Mouse (Mus musculus): ENCODE data around the gene Ift74.

The Ift74 gene

DNA sequence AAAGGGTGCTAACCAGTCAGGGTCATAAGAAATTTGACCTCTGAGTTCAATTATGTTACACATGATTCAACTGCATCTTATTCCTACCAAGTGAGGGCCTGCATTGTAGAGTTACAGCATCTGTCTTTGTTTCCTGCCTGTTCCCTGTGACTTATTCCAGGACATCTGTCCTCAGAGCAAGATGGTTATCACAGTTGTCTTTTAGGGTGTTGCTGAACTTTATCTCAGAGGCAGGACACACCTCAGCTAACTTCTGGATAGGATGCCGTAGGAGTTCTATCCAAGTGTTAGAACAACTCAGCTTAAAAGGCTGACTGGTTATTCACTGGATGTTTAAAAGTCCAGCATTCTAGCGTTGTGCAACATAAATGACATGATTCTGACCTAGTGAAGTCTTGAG, 77.9 kb downstream of the Ift74 start:
- no peak for DNase-seq (ENCODE audit: low spot score)

DNA sequence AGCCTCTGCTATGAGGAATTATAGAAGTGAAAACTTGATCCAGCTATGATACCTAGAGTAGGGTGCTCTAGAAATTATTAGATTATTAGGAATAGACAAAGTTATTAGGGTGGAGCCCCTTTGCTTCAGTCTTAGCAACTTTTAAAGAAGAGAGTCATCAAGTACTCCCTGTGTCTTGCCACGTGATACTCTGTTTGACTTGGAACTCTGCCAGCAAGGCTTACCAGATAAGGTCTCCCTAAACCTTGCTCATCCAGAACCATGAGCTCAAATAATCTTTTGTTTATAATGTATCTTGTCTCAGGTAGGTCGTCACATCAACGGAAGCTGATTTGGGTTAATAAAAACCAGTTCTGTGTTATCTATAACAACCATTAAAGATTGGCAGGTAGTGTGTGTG, 82.1 kb downstream of the Ift74 start:
- DNase-seq (ENCODE audit: low spot score): no peak

DNA sequence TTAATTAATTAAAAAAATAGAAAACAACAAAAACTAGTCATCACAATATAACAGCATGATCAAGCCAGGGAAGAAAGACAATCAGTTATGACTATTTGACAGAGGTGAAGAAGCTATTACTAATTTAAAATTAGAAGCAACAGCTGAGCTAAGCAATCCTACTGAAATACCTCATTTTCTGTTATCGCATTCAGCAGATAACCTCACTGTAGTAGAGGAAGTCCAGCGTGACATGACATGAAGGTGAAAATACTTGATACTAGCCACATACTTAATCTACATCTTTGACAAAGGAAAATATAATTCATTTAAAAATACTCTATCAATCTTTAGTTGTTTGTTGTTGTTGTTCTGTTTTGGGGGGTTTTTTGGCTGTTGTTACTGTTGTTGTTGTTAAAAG, 96.7 kb downstream of the Ift74 start:
- no peak for DNase-seq (ENCODE audit: low spot score)

DNA sequence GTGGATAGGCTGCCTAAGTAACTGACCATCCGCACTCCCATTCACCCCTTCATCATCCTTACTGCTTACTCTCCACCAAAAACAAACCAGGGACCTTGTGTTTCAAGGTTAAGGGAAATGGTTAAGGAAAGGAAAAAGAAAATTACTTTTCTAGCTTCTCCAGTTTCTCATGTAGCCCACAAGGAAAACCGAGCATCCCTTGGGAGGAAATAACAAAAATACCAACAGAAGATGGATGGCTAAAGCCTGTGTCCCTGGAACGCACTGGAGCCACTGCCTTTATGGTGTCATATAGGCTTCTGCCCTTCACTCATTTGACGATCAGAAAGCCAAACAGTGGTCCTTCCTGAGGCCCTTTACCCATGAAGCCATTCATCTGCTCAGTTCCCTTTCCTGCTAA, 97.1 kb downstream of the Ift74 start:
- DNase-seq (ENCODE audit: low spot score): peak; percentile 10

DNA sequence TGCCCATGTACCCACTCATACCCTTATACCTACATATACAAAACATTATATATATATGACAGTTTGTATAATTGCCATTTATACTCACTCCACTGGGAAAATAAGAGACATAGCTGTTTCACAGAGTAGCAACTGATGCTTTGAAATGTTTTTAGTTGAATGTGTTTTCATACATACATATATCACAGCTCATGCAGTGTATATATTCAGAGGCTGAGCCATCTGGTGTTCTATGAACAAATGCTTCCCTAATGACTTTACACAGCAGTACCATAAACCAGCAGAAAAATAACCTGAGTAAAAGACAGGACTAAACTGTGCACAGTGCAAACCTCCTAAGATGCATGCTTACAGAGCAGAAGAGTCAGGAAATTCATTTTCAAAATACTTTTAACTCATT, 99.5 kb downstream of the Ift74 start:
- DNase-seq (ENCODE audit: low spot score): no peak

DNA sequence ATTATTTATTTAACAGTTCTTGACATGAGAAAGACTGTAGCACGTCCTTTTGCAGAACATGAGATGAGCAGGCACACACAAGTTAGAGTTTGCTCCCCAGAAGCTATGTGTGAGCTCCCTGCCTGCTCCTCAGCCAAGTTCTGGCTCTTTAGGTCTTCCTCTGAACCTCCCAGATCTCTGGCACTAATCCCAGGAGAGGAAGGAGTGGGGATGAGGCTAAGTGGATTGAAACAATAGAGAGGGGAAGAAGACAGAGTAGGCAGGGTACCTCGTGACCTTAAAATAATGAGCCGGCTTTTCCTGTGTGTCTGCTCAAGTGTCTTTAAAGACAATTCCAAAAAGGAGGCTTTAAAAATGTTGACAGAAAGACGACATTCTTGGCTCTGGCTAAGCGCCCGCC, 100.9 kb downstream of the Ift74 start:
- DNase-seq (ENCODE audit: low spot score): no peak

DNA sequence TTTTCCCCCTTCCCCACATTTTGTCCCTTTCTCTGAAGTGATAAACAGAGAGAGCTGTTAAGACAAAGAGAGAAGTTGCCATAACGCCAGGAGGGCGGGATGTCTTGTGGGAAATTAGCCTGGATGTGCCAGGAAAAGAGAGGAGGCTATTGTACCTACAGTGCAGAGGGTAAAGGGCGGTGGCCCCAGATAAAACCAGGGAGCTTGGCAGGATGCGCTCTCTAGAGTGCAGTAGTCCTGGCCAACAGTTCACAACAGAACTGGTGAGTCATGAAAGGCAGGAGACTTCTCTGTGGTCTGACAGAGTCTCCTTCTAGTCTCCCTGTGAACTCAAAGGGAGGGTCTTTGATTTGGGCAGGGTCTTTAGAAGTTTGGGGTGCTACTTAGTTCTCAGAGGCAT, 111.5 kb downstream of the Ift74 start:
- no peak for DNase-seq (ENCODE audit: low spot score)

DNA sequence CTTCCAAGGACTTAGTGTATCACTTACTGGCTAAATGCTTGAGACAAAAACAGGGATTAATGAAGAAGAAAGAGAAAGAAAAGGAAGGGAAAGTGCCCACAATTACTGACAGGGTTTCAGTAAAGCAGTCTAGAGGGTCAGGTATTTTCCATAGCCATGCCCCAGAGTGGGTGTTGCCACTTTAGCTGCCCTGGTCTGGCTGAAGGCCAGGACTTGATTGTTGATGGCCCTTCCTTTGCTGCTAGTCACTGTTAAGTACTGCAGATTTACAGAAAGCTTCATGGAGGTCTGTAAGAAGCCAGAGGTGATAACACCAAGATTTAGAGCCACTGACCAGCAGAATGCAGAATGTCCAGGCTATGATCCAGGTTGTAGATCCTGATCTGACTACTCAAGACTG, 118.4 kb downstream of the Ift74 start:
- no peak for DNase-seq (ENCODE audit: low spot score)

DNA sequence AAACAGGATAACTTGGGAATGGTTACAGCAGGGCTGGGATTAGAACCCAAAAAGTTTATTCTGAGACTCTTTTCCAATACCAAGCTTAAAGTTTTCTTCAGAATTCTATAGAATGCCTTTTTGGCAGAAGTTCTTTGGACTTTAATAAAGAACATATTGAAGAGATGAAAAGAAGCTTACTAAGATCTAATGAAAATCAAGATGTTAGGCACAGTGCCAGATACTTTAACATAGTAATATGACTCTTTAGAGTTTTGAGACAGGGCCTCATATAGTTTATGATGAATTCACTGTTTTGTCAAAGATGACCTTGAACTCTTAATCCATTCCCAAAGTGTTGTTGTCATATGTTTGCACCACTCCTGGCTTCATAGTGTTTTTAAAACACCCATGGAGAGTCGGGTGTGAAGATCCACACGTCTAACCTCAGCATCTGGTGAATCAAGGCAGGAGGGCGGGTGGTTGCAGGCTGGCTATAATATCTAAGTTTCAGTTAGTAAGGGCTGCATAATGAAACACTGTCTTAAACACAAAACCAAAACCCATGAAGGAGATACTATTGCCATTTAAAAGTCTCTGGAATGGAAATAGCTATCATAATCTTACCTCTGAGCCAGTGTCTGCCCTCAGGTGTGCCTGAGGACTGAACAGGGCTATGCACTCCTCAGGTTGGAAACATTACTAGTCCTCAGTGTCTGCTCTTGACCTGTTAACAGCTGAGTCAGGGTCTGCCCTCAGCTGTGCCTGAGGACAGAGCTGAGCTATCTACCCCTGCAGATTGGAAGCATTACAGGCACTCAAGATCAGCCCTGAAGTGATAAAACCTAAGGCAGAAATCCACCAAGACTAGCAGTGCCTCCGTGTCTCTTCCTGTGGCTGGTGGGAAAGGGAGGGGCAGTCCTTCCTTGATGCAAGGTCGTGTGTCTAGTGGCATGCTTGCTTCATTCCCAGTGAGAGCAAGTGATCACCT, 123.3 kb downstream of the Ift74 start:
- DNase-seq (ENCODE audit: low spot score): no peak

DNA sequence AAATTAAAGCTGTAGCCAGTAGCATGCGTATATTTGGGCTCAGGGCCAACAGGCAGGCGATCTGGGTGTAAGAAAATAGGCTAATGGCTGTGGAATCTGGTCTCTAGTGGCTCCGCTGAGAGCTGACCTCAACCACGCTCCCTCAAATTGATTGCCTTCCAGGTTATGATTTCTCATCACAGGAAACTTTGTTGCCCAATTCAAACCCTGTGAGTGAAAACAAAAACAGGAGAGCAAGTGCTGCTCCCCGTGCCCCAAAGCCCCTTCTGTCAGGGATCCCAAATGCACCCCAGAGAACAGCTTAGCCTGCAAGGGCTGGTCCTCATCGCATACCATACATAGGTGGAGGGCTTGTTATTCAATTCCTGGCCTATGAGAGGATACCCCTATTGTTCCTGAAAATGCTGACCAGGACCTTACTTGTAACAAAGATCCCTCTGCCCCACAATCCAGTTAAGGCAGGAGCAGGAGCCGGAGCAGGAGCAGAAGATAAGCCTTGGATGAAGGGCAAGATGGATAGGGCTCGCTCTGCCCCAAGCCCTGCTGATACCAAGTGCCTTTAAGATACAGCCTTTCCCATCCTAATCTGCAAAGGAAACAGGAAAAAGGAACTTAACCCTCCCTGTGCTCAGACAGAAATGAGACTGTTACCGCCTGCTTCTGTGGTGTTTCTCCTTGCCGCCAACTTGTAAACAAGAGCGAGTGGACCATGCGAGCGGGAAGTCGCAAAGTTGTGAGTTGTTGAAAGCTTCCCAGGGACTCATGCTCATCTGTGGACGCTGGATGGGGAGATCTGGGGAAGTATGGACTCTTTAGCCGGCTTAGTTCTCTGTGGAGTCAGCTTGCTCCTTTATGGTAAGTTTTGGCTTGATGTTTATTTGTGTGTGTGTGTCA, 124.8 kb downstream of the Ift74 start, which contains the start of gene Tek:
Gene Tek (plus strand): TSS at position 452 of the 894 bp plus-strand sequence.
- DNase-seq (ENCODE audit: low spot score): no peak

DNA sequence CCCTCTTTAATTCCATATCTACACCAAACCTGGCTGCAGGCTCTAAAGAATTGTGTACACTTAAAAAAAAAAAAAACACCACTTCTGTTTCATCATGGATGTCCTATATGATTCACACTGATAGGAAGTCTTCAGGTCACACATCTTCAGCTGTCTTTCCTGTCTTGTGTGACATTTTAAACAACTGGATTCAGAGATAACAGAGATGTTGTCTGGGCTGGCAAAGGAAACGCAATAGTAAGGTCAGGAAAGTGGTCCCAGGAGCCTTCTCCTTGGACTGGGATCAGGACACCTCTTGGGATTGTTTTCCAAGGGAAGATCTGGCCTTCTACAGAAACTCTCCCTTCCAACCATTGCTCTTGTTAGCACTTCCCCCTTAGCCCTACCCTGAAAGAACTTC, 127.5 kb downstream of the Ift74 start:
- no peak for DNase-seq (ENCODE audit: low spot score)

All from embryo, embryonic 10.5 days (tissue).